Mouse (Mus musculus) liver, postnatal 0 days (tissue): ENCODE measurements around the gene Rpl21.

Experiments
- CTCF ChIP-seq: sonication (generic); IDR thresholded peaks from 2 replicates; pipeline ENCODE4 v1.5.1; 2016; ENCODE audit warnings: antibody characterized with exemption, low read depth
- EP300 ChIP-seq: IDR thresholded peaks from 2 replicates; pipeline ENCODE4 v1.6.1; 2016; ENCODE audit warnings: antibody characterized with exemption, low read depth, mild to moderate bottlenecking

GRCm38 (mm10) chr5:146783891-146784290 is 48.8 kb upstream of the Rpl21 start:
- TF ChIP-seq CTCF, result no peak
- TF ChIP-seq EP300, result no peak
